Mouse (Mus musculus) kidney, adult 2 months (tissue): ENCODE results near the gene Stk17b.

Source experiments
- CTCF ChIP-seq: fragments of 200-500 bp; conservative IDR thresholded peaks from 2 replicates; pipeline ENCODE4 v1.5.1; 2011; ENCODE audit warnings: low read depth, mild to moderate bottlenecking, control low read depth, low read length, moderate library complexity, mixed read lengths; ENCODE audit not compliant: insufficient read depth, insufficient read length
- POLR2A ChIP-seq: fragments of 200-500 bp; IDR thresholded peaks from one replicate; pipeline ENCODE4 v1.6.1; 2011; ENCODE audit warnings: low read depth, low read length, control low read depth

DNA sequence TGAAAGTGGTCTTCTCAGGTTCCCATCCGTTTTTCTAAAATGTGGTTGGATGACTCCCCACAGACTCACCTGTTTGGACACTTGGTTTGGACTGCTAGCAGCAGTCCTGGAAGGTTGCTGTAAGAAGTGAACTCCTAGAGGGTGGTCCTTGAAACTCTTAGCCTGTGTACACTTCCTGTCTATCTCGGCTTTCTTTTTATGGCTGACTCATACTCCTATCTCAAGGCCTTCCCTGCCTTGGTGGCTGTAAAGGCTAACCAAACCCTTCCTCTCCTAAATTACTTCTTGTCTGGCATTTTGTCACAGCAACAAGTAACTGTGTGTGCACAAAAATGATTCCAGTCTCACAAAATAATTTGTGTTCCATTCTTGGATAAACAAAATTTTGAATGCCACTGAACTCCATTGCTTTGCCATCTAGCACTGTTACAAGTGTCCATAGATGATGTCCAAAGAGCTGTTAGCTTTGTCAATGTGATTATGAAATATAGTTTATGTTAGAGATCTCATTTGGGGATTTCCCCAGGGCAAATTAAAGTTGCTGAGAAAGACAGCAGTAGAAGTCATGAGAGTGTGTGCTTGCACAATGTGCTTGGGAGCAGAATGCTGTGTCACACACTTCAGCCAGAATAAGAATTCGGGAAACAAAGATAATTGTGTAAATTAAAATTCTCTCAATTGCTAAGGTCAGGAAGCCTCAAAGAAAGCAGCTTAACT is 43.1 kb downstream of the Stk17b start:
- TF ChIP-seq CTCF (no peak), POLR2A (no peak)
